Mouse (Mus musculus) cerebellum, adult 18-20 months (tissue): ENCODE data around the gene Sin3b.
A peak's percentile ranks its signal among the peaks of the same experiment; 100 is the strongest.
"Not testable (repeated sequence)": the region's sequence is repeated elsewhere in the genome, so short reads cannot be mapped to it uniquely, and the experiment has no call there.

Experiments used
- DNase-seq, 2 experiments: peaks; one replicate each; pipeline ENCODE4 v3.0.0; 2021

Sin3b gene

DNA sequence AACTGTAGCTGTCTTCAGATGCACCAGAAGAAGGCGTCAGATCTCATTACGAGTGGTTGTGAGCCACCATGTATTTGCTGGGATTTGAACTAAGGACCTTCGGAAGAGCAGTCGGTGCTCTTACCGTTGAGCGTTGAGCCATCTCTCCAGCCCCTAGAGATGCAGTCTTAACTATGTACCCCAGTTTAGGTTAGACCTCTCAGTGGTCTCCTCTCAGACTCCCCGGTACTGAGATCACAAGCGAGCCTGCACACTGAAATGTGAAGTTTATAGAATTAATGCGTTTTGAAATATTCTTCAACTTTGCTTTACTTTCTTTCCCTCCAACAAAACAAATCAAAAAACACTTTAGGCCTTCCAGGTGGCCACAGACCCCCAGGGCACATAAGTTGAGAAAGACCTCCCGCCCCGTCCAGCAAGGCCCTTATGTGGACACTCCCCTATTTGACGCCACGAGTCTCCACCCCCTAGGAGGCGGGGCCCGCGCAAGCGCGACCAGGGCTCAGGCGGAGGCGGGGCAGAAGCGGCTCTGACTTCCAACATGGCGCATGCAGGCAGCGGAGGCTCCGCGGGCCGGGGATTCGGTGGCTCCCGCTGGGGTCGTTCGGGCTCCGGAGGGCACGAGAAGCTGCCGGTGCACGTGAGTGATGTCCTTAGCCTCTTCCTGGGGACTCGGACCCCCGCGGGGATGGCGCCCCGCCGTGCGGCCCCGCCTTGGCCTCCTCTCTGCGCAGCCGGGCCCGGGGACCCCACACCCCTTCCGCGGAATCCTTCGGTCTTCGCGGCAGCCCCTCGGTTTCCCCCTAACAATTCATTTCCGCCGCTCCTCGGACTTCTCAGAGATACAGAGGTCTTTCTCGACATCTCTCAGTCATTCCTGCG lies at the start of gene Sin3b:
TSS of gene Sin3b (plus strand) at position 517 of the 882 bp plus-strand sequence.
- peak; percentile 93 to 95 for DNase-seq

- DNase-seq = peak; percentile 11 to 28
Observed at GRCm38 (mm10) chr8:72674184-72674583, 48.9 kb upstream of the Sin3b start.

DNA sequence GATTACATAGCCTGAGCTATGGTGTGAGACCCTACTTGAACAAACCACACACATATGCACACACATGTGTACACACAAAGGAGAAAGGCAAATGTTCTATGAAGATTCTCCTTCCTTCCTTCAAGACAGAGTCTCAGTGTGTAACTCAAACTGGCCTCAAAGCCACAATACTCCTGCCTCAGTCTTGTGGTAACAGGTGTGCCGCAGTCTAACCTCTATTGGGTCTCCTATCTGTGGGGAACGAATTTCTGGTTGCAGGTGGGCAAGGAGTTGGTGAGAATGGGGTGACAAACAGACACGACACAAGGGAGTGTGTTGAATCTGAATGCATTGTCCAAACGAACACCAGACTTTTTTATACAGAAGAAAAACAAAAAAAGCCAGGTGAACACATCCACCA lies 46.6 kb upstream of the Sin3b start:
- no peak for DNase-seq

DNA sequence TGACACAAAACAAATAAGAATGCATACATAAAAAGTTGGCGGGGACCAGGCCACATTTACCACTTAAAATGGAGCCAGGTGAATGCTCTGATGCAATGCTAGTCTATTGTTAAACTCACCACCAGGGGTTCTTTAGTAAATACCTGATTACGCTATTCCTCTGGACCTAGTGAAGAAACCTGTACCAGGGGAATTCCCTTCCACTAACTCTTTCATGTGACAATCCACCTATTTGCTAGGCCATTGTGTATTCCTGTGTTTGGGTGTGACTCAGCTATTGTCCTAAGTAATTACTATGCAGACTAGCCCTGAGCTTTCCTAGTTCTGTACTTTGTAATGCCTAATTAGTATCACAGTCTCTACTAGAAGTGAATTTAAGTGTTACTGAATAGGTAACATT lies 46.2 kb upstream of the Sin3b start:
- not testable (repeated sequence) for DNase-seq

- DNase-seq = no peak
Observed at GRCm38 (mm10) chr8:72677331-72677730, 45.8 kb upstream of the Sin3b start.

DNA sequence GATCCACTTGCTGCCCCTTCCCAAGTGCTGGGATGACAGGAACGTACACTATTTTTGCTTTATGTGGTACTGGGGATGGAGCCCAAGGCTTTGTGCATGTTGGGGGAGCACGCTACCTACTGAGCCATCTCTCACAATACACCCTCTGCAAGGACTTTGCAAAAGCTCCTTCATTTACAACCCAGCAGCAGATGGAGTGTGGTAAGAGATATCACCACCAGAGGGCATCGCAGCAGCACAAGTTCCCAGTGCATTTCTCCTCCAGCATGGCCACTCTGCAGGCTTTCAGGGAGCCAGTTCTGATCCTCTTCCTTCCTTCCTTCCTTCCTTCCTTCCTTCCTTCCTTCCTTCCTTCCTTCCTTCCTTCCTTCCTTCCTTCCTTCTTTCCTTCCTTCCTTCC lies 43.0 kb upstream of the Sin3b start:
- DNase-seq = peak; percentile 58 to 67

- DNase-seq = no peak
Observed at GRCm38 (mm10) chr8:72682051-72682687, 40.9 kb upstream of the Sin3b start.

DNA sequence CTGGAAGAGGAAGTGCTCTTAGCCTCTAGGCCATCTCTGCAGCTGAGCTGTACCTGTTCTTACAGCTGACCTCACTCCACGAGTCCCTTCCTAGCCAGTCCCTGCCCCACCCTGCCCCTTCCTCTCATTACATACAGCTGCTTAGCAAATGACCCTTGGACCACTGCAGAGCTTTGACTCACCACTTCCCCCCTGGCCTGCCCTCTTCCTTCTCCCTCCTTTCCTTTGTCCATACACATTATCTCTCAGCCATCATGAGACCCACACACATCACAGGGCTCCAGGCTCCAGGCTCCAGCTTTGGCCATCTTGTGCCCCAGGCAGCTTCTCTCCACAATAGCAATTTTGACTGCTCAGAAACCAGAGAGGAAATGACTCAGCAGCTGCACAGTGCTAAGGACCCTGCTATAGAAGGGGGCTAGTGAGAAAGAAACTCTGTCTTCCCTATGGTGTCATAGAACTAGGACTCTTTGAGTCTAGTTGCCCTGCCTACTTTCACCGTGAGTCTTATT lies 40.0 kb upstream of the Sin3b start:
- no peak for DNase-seq

DNA sequence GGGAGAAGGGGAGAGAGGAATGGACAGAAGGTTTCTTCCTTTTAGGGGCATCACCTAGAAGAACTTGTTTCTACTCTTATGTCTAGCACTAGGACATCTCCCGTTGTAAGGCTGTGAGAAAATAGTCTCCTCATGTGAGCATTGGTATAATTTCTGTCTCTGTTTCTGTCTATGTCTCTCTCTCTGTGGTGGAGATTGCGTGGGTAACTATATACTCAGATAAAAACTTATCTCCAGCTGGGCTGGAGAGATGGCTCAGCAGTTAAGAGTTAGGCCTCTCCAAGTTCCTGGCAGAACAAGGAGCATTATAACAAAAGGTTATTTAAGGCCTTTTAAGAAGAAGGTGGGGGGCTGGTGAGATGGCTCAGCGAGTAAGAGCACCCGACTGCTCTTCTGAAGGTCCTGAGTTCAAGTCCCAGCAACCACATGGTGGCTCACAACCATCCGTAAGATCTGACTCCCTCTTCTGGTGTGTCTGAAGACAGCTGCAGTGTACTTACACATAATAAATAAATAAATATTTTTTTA lies 39.4 kb upstream of the Sin3b start:
- DNase-seq = not testable (repeated sequence)

GRCm38 (mm10) chr8:72698349-72698926 lies 24.6 kb upstream of the Sin3b start:
- DNase-seq = no peak

DNA sequence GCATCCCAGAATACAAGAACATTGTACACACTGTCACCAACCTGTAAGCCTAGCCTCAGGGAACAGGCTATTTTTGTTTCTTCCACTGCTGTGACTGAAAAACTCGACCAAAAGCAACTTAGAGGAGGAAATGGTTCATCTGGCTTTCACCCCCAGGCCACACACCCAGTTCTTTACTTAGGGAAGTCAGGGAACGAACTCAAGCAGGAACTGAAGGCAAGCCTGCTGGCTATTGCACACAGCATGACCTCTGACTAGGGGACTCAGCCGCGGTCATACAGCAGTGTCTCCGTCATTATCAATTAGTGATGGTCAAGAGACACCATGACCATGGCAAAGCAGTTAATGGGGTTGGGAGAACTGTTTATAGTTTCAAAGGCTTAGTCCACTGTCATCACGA lies 10.5 kb upstream of the Sin3b start:
- no peak for DNase-seq

GRCm38 (mm10) chr8:72716594-72716993 lies 6.5 kb upstream of the Sin3b start:
- DNase-seq = no peak

- no peak for DNase-seq
Observed at GRCm38 (mm10) chr8:72720541-72720940, 2.5 kb upstream of the Sin3b start.

GRCm38 (mm10) chr8:72723651-72724001 lies 541 bp downstream of the Sin3b start:
- DNase-seq = peak; percentile 21 to 28

DNA sequence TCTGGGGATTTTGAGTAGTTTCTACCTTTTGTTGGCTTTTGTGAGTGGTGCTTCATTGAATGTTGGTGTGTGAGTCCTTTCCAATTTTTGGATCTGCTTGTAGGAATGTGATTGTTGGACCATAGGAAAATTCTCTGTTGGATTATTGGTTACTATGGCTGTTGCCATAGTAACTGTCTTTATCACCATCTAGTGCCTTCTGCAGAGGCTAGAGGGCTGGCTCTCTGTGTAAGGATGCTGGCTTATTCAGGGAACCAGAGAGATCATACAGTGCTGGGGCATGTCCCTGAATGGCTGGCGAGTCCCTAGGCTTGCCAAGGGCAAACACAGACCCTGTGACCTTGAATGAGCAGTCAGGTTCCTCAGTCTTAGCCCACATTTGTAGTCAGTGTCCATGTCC lies 5.6 kb downstream of the Sin3b start:
- DNase-seq = no peak

DNA sequence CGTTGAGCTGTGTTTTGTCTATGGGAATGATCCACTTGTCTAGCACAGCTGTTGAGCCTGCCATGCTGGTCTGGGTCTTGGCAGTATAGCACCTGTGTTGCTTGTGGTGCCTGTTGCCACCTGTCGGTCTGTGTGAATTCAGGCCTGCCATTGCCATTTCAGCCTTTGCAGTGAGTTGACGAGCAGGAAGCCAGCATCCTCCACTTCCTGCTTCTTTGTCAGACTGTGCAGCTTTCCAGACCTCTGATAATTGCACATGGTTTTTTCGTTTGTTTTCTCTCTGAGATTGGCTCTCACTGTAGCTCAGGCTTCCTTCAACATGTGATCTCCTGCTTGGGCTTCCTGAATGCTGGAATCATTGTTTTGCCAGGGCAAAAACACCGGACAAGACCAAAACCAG lies 11.9 kb downstream of the Sin3b start:
- DNase-seq = no peak

DNA sequence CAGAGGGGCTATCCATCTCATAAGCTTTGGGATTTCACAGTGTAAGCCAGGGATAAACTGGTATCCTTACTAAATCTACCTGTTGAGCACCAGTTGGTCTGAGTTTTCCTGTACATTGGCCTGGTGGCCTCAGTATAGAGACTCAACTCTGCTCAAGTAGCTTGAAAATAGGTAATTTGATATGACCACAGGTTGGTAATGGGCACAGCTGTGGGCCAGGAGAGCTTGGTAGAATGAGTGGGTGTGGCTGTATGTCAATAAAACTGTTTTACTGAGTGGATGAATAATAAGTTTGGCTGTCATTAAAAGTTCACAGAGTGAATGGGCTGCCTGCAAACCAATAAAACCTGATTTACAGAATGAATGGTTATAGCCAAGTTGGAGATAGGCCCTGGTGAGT lies 13.8 kb downstream of the Sin3b start:
- no peak for DNase-seq

DNA sequence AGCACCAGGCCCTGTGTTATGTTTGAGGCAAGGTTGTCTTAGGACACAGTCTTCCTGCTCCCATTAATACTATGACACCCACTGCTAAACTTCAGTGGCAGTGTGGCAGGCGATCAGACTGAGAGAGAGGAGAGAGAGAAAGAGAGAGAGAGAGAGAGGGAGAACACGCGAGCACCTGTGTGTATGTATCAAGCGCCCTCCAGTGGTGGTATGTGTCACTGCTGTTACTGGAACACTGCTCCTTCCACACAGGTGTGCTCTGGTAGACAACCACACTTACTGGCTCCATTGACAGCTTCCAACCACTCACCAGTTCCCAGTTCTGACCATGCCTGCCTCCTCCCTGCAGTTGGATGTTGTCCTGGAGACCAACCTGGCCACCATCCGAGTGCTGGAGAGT lies 23.0 kb downstream of the Sin3b start:
- peak; percentile 64 to 65 for DNase-seq

GRCm38 (mm10) chr8:72749846-72750245 lies 26.8 kb downstream of the Sin3b start:
- no peak for DNase-seq

GRCm38 (mm10) chr8:72750266-72750665 lies 27.2 kb downstream of the Sin3b start:
- DNase-seq = no peak

GRCm38 (mm10) chr8:72751126-72751525 lies 28.0 kb downstream of the Sin3b start:
- DNase-seq = no peak

DNA sequence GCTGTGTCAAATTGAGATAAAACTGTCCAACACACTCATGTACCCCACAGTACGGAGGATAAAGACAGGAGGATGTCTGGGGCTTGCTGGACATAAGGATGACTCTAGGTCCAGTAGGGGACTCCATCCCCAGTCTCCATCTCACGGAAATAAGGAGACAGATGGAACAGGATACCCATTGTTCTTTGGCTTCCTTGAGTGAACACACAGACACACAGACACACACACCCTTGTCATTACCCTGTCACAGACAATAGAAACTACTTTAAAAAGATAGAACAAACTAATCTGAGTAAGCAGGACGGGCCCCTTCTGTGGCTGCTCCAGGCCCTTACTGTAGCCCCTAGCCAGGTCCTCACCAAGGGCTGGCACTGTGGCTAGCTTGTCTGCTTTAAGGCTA lies 29.2 kb downstream of the Sin3b start:
- no peak for DNase-seq

- no peak for DNase-seq
Observed at GRCm38 (mm10) chr8:72753165-72753564, 30.1 kb downstream of the Sin3b start.

DNA sequence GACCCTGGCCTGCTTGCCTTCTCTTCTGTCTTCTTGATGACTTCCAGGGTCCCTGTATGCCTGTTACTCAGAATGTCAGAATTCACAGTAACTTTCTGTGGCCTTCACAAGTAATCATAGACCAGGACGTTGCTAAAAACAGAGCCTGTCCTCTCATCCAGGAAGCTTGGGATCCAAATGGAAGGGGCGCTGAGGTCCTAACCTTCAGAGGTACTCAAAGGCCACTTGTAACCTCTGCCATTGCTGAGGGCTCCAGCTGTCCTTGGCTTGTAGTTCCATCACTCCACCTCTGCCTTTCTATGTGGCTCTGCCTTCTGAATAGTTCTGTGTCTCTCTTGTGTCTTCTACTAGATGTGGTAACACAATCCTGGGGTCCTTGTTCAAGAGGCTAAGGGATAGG lies 30.7 kb downstream of the Sin3b start:
- DNase-seq = peak in 1 of 2 experiments; percentile 1
